Mouse (Mus musculus): Measurements from ENCODE around the gene Rer1. TPM values are rescaled to one million over a fixed set of nuclear protein-coding genes. Genes with fewer than 3 reads are reported as not detected.

Rer1 gene
- polyA plus RNA-seq, 1 experiment from 2014 or later, result 145 TPM

DNA sequence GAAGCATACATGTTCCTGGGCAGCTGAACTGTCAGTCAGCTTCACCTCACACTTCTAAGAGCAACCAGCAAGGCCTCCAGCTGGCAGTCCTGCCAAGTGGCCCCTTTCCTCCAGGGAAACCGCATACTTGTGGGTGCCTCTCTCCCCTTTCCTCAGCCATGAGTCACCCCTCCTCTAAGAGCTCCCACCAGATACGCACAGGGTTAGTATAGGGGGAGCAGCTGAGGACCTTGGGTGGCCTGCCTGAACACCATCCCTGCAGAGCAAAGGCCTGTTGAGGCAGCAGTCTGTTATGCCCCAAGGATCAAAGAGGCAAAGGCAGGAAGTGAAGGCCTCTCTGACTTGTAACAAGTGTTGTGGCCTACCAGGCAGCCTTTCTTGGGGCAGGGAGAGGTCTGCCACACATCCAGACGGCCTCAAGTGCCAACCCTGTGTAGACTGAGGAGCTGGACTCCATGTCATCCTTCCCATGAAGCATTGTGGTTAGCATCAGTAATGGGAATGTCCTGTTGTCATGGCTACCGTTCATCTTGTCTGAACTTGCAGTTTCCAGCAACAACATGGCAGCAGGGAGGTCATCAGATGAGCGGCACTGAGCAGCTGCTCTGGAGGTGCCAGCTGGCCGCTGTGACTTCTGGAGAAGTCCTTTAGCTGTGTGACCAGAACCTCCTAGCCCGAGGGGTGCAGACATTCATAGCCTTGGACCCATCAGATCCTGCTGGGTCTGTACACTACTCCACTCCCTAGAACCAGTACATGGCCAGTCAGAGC is 40.6 kb upstream of the Rer1 start:
- Histone ChIP-seq H3K36me3 (replicated peaks; ENCODE audit: control insufficient read depth, insufficient read depth) (no peaks in the 10 kb centered on the region), H3K27ac (no peak overlapping the region), H3K27me3 (ENCODE audit: control insufficient read depth, insufficient read depth, low read length) (no peaks in the 10 kb centered on the region), H3K9me3 (ENCODE audit: control insufficient read depth, low read length) (no peaks in the 10 kb centered on the region), H3K4me2 (replicated peaks) (no peak overlapping the region), H3K9ac (no peak overlapping the region), H3K4me3 (replicated peaks; ENCODE audit: low read length) (no peak overlapping the region), H3K4me1 (replicated peaks; ENCODE audit: control insufficient read depth, insufficient read depth, low read length) (peaks cover 28% of the 10 kb centered on the region; the same call in 1 of the 2 replicates)
- ATAC-seq (ENCODE audit: low FRiP score) (no peak), DNase-seq (ENCODE audit: low spot score) (no peak)
- 54% methylated on average over 7 of the region's 7 CpGs for WGBS

DNA sequence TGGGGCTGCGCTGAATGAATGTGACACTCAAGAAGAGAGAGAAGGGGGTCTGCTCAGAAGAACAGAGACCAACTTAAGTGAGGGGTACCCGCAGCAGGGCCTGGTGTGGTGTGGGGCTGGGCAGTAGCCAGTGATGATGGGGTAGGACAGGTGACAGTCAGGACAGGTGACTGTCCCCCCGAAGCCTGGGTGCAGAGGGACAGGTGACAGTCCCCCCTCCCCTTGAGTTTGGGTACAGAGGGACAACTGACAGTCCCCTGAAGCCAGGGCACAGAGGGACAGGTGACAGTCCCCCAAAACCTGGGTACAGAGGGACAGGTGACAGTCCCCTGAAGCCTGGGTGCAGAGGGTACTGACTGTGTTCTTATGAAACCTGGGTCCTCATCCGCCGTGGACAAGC is 40.0 kb upstream of the Rer1 start:
- H3K4me2 ChIP-seq (replicated peaks), result no peak overlapping the region
- H3K9ac ChIP-seq, result no peak overlapping the region
- no peak overlapping the region for H3K4me3 ChIP-seq (replicated peaks; ENCODE audit: low read length)
- ATAC-seq (ENCODE audit: low FRiP score) (no peak), DNase-seq (ENCODE audit: low spot score) (no peak)
- no peaks in the 10 kb centered on the region for H3K27me3 ChIP-seq (ENCODE audit: control insufficient read depth, insufficient read depth, low read length)
- H3K9me3 ChIP-seq (ENCODE audit: control insufficient read depth, low read length), result no peaks in the 10 kb centered on the region
- peaks cover 28% of the 10 kb centered on the region; the same call in 1 of the 2 replicates for H3K4me1 ChIP-seq (replicated peaks; ENCODE audit: control insufficient read depth, insufficient read depth, low read length)
- WGBS, result 92% methylated on average over 5 of the region's 5 CpGs
- no peaks in the 10 kb centered on the region for H3K36me3 ChIP-seq (replicated peaks; ENCODE audit: control insufficient read depth, insufficient read depth)
- no peak overlapping the region for H3K27ac ChIP-seq

DNA sequence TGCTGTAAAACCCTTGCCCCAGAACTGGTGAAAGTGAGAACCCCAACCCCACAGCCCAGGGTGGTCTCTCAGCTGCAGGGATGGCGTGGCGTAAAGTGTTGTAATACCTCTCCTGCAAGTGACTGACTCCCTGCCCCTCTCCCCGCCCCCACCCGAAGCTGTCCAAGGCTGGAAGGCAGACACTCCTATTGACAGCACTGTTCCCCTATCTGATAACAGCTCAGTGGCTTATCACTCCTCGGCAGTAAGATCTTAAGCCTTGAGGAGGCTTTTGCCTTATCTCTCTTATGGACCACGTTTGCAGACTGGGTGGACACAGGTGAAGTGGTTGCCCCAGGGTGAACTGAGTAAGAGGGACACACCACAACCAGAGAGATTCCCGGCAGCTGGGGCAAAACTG is 39.1 kb upstream of the Rer1 start:
- no peak overlapping the region for H3K4me2 ChIP-seq (replicated peaks)
- no peaks in the 10 kb centered on the region for H3K36me3 ChIP-seq (replicated peaks; ENCODE audit: control insufficient read depth, insufficient read depth)
- peaks cover 28% of the 10 kb centered on the region; the same call in 1 of the 2 replicates for H3K4me1 ChIP-seq (replicated peaks; ENCODE audit: control insufficient read depth, insufficient read depth, low read length)
- H3K9me3 ChIP-seq (ENCODE audit: control insufficient read depth, low read length), result no peaks in the 10 kb centered on the region
- ATAC-seq (ENCODE audit: low FRiP score), result no peak
- H3K27me3 ChIP-seq (ENCODE audit: control insufficient read depth, insufficient read depth, low read length), result no peaks in the 10 kb centered on the region
- WGBS, result 73% methylated on average over 7 of the region's 7 CpGs
- H3K27ac ChIP-seq, result no peak overlapping the region
- DNase-seq (ENCODE audit: low spot score), result no peak
- H3K9ac ChIP-seq, result no peak overlapping the region
- H3K4me3 ChIP-seq (replicated peaks; ENCODE audit: low read length), result no peak overlapping the region

DNA sequence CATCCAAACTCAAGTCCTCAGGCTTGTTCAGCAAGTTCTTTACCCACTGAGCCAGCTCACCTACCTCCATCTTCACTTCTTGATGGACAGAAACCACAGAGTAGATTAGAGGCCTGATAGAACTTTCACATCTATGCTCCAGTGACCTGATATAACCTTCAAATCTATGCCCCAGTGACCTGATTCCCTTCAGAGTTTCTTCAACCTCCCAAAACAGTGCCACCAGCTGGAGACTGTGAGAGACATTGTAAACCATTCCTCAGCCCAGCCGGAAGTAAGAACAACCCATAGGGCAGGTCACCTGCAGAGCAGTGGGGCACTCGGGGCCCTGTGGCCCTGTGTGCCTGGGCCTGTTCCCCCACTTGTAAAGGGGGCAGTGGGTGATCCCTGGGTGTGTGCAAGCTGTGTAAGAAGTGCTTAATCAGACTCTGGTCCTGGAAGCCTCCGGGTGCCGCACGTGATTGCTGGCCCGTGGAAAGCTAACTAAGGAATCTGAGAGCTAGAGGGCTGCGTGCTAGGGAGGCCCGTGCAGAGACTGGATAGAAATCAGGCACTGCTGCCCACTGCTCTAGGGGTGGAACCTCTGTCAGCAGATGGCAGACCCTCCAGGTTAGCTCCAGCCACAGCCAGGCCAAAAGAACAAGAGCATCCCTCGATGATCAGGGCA is 37.8 kb upstream of the Rer1 start:
- WGBS, result 80% methylated on average over 9 of the region's 9 CpGs
- H3K27ac ChIP-seq, result no peak overlapping the region
- peaks cover 20% of the 10 kb centered on the region; the same call in 1 of the 2 replicates for H3K4me1 ChIP-seq (replicated peaks; ENCODE audit: control insufficient read depth, insufficient read depth, low read length)
- H3K36me3 ChIP-seq (replicated peaks; ENCODE audit: control insufficient read depth, insufficient read depth), result no peaks in the 10 kb centered on the region
- H3K9ac ChIP-seq, result no peak overlapping the region
- H3K4me3 ChIP-seq (replicated peaks; ENCODE audit: low read length), result no peak overlapping the region
- DNase-seq (ENCODE audit: low spot score), result no peak
- no peaks in the 10 kb centered on the region for H3K27me3 ChIP-seq (ENCODE audit: control insufficient read depth, insufficient read depth, low read length)
- no peaks in the 10 kb centered on the region for H3K9me3 ChIP-seq (ENCODE audit: control insufficient read depth, low read length)
- H3K4me2 ChIP-seq (replicated peaks), result no peak overlapping the region
- ATAC-seq (ENCODE audit: low FRiP score), result no peak

DNA sequence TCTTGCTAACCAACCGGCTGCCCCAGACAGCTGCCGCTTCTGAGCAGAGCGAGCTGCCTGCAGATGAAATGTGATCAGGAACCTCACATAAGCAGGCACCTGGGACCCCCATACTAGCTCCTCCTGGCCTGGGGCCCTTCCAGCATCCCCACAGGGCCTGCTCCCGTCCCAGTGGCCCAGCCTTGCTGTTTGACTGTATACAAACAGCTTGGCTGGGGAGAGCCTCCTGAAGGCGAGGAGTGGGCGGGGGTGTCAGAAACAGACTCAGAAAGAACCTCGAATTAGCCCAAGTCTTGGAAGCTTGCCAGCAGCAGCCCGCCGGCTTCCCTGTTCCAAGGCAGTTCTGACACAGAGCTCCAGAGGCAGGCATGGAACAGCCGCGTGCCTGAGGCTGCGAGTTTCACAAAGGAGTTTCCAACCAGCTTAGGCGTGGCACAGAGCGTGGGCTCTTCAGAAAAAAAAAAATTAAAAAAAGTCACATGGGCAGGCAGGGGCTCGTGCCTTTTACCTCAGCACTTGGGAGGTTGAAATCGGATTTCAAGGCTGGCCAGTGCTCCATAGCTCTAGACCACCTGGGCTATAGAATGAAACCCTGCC is 36.4 kb upstream of the Rer1 start:
- H3K4me3 ChIP-seq (replicated peaks; ENCODE audit: low read length), result no peak overlapping the region
- H3K27ac ChIP-seq, result peak overlapping the region; percentile 55
- no peaks in the 10 kb centered on the region for H3K9me3 ChIP-seq (ENCODE audit: control insufficient read depth, low read length)
- peak; percentile 74 for ATAC-seq (ENCODE audit: low FRiP score)
- H3K27me3 ChIP-seq (ENCODE audit: control insufficient read depth, insufficient read depth, low read length), result no peaks in the 10 kb centered on the region
- H3K4me1 ChIP-seq (replicated peaks; ENCODE audit: control insufficient read depth, insufficient read depth, low read length), result peaks cover 20% of the 10 kb centered on the region; the same call in 1 of the 2 replicates
- WGBS, result 19% methylated on average over 16 of the region's 16 CpGs
- H3K4me2 ChIP-seq (replicated peaks), result no peak overlapping the region; the same call in 1 of the 2 replicates
- no peak overlapping the region for H3K9ac ChIP-seq
- DNase-seq (ENCODE audit: low spot score), result peak; percentile 84
- no peaks in the 10 kb centered on the region for H3K36me3 ChIP-seq (replicated peaks; ENCODE audit: control insufficient read depth, insufficient read depth)

DNA sequence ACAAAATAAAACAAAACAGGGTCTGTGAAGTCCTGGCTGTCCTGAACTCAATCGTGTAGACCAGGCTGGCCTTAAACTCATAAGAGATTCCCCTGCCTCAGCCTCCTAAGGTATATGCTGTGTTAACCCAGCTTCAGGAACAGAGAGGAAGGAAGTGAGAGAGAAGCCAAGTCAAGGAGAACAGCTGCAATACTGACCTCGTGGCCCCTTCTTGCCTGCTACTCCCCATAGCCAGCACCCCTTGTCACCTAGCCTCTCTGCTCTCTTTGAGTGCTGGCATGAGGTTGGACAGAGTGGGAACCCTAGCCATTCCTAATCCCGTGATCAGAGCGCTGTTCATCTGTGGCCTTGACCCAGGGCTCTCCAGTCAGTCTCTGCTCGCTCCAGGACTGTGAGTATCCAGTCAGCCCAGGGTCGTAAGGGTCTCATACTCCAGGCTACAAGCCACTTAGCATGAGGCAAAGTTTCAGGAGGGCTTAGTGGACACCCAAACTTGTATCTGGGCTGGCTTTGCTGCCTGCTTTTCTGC is 35.8 kb upstream of the Rer1 start:
- Histone ChIP-seq H3K27ac (peak overlapping the region; percentile 55), H3K4me2 (replicated peaks) (no peak overlapping the region), H3K36me3 (replicated peaks; ENCODE audit: control insufficient read depth, insufficient read depth) (no peaks in the 10 kb centered on the region), H3K4me3 (replicated peaks; ENCODE audit: low read length) (no peak overlapping the region), H3K27me3 (ENCODE audit: control insufficient read depth, insufficient read depth, low read length) (no peaks in the 10 kb centered on the region), H3K9ac (no peak overlapping the region), H3K9me3 (ENCODE audit: control insufficient read depth, low read length) (no peaks in the 10 kb centered on the region), H3K4me1 (replicated peaks; ENCODE audit: control insufficient read depth, insufficient read depth, low read length) (peaks cover 15% of the 10 kb centered on the region; the same call in 1 of the 2 replicates)
- WGBS, result 85% methylated on average over 6 of the region's 6 CpGs
- ATAC-seq (ENCODE audit: low FRiP score) (no peak), DNase-seq (ENCODE audit: low spot score) (no peak)

- H3K4me1 ChIP-seq (replicated peaks; ENCODE audit: control insufficient read depth, insufficient read depth, low read length), result peaks cover 10% of the 10 kb centered on the region; the same call in 1 of the 2 replicates
- WGBS, result 88% methylated on average over 6 of the region's 6 CpGs
- H3K27ac ChIP-seq, result no peak overlapping the region
- no peak overlapping the region for H3K4me2 ChIP-seq (replicated peaks)
- H3K4me3 ChIP-seq (replicated peaks; ENCODE audit: low read length), result no peak overlapping the region
- H3K36me3 ChIP-seq (replicated peaks; ENCODE audit: control insufficient read depth, insufficient read depth), result no peaks in the 10 kb centered on the region
- H3K27me3 ChIP-seq (ENCODE audit: control insufficient read depth, insufficient read depth, low read length), result no peaks in the 10 kb centered on the region
- DNase-seq (ENCODE audit: low spot score) (no peak), ATAC-seq (ENCODE audit: low FRiP score) (no peak)
- no peak overlapping the region for H3K9ac ChIP-seq
- no peaks in the 10 kb centered on the region for H3K9me3 ChIP-seq (ENCODE audit: control insufficient read depth, low read length)
Observed at GRCm38 (mm10) chr4:155121222-155121621, 35.0 kb upstream of the Rer1 start.

DNA sequence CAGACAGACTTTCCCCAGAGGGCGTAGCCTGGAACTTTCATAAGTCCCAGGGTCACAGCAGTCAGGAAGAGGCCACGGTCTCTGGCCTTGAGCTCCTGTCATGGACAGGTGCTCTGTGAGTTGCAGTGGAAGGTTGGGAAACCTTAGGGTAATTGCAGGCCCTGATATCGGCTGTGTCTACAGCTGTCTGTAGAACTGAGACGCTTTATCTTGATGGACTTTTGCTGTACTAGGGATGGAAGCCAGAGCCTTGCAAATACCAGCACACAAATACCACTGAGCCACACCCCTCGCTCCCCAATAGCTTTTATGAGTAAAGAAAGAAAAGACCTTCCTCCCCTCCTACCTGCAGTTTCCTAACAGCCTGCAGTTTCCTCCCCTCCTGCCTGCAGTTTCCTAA is 34.4 kb upstream of the Rer1 start:
- Histone ChIP-seq H3K36me3 (replicated peaks; ENCODE audit: control insufficient read depth, insufficient read depth) (no peaks in the 10 kb centered on the region), H3K4me2 (replicated peaks) (no peak overlapping the region), H3K9me3 (ENCODE audit: control insufficient read depth, low read length) (no peaks in the 10 kb centered on the region), H3K4me1 (replicated peaks; ENCODE audit: control insufficient read depth, insufficient read depth, low read length) (peaks cover 10% of the 10 kb centered on the region; the same call in 1 of the 2 replicates), H3K9ac (no peak overlapping the region), H3K27ac (no peak overlapping the region), H3K4me3 (replicated peaks; ENCODE audit: low read length) (no peak overlapping the region), H3K27me3 (ENCODE audit: control insufficient read depth, insufficient read depth, low read length) (no peaks in the 10 kb centered on the region)
- ATAC-seq (ENCODE audit: low FRiP score) (no peak), DNase-seq (ENCODE audit: low spot score) (no peak)
- 90% methylated on average over 5 of the region's 5 CpGs for WGBS

GRCm38 (mm10) chr4:155120038-155120437 is 33.9 kb upstream of the Rer1 start:
- WGBS, result 87% methylated on average over 7 of the region's 7 CpGs

More at GRCm38 (mm10) chr4:155120038-155120437, 33.9 kb upstream of the Rer1 start:
- H3K36me3 ChIP-seq (replicated peaks; ENCODE audit: control insufficient read depth, insufficient read depth), result no peaks in the 10 kb centered on the region
- H3K4me2 ChIP-seq (replicated peaks), result no peak overlapping the region
- no peak overlapping the region for H3K9ac ChIP-seq
- H3K9me3 ChIP-seq (ENCODE audit: control insufficient read depth, low read length), result no peaks in the 10 kb centered on the region
- no peak overlapping the region for H3K27ac ChIP-seq
- no peak overlapping the region for H3K4me3 ChIP-seq (replicated peaks; ENCODE audit: low read length)
- ATAC-seq (ENCODE audit: low FRiP score), result no peak
- no peaks in the 10 kb centered on the region for H3K27me3 ChIP-seq (ENCODE audit: control insufficient read depth, insufficient read depth, low read length)
- DNase-seq (ENCODE audit: low spot score), result no peak
- H3K4me1 ChIP-seq (replicated peaks; ENCODE audit: control insufficient read depth, insufficient read depth, low read length), result peaks cover 10% of the 10 kb centered on the region; the same call in 1 of the 2 replicates

All from hindbrain, embryonic 14.5 days (tissue).